Mouse (Mus musculus): ENCODE data around the gene Camk1d.

Gene Camk1d

GRCm38 (mm10) chr2:5714211-5715053, at the start of gene Camk1d:
Gene Camk1d (minus strand): TSS chr2:5714515.
- peak; percentile 78 to 79 for DNase-seq (ENCODE audit: low spot score in 2 of 2)

GRCm38 (mm10) chr2:5762031-5762430, 47.7 kb upstream of the Camk1d start:
- DNase-seq (ENCODE audit: low spot score in 2 of 2): no peak

- no peak for DNase-seq (ENCODE audit: low spot score in 2 of 2)
Measured at GRCm38 (mm10) chr2:5760479-5761008, 46.2 kb upstream of the Camk1d start.

GRCm38 (mm10) chr2:5758569-5758968, 44.3 kb upstream of the Camk1d start:
- DNase-seq (ENCODE audit: low spot score in 2 of 2): no peak

- no peak for DNase-seq (ENCODE audit: low spot score in 2 of 2)
Measured at GRCm38 (mm10) chr2:5750872-5751271, 36.6 kb upstream of the Camk1d start.

GRCm38 (mm10) chr2:5749210-5749609, 34.9 kb upstream of the Camk1d start:
- DNase-seq (ENCODE audit: low spot score in 2 of 2): no peak

GRCm38 (mm10) chr2:5747545-5748043, 33.3 kb upstream of the Camk1d start:
- no peak for DNase-seq (ENCODE audit: low spot score in 2 of 2)

- no peak for DNase-seq (ENCODE audit: low spot score in 2 of 2)
Measured at GRCm38 (mm10) chr2:5746529-5746928, 32.2 kb upstream of the Camk1d start.

- no peak for DNase-seq (ENCODE audit: low spot score in 2 of 2)
Measured at GRCm38 (mm10) chr2:5743886-5744285, 29.6 kb upstream of the Camk1d start.

GRCm38 (mm10) chr2:5740913-5741312, 26.6 kb upstream of the Camk1d start:
- no peak for DNase-seq (ENCODE audit: low spot score in 2 of 2)

GRCm38 (mm10) chr2:5735881-5736280, 21.6 kb upstream of the Camk1d start:
- no peak for DNase-seq (ENCODE audit: low spot score in 2 of 2)

- DNase-seq (ENCODE audit: low spot score in 2 of 2): no peak
Measured at GRCm38 (mm10) chr2:5733300-5734085, 19.2 kb upstream of the Camk1d start.

GRCm38 (mm10) chr2:5732047-5732446, 17.7 kb upstream of the Camk1d start:
- DNase-seq (ENCODE audit: low spot score in 2 of 2): no peak

- DNase-seq (ENCODE audit: low spot score in 2 of 2): peak in 1 of 2 experiments; percentile 19
Measured at GRCm38 (mm10) chr2:5730364-5730792, 16.1 kb upstream of the Camk1d start.

GRCm38 (mm10) chr2:5729931-5730330, 15.6 kb upstream of the Camk1d start:
- DNase-seq (ENCODE audit: low spot score in 2 of 2): no peak

- DNase-seq (ENCODE audit: low spot score in 2 of 2): no peak
Measured at GRCm38 (mm10) chr2:5725028-5725701, 10.8 kb upstream of the Camk1d start.

GRCm38 (mm10) chr2:5717675-5718074, 3.4 kb upstream of the Camk1d start:
- DNase-seq (ENCODE audit: low spot score in 2 of 2): no peak

- DNase-seq (ENCODE audit: low spot score in 2 of 2): no peak
Measured at GRCm38 (mm10) chr2:5715544-5715943, 1.2 kb upstream of the Camk1d start.

GRCm38 (mm10) chr2:5715054-5715410, 717 bp upstream of the Camk1d start:
- no peak for DNase-seq (ENCODE audit: low spot score in 2 of 2)

- peak; percentile 35 to 40 for DNase-seq (ENCODE audit: low spot score in 2 of 2)
Measured at GRCm38 (mm10) chr2:5713325-5714210, 747 bp downstream of the Camk1d start.

GRCm38 (mm10) chr2:5712255-5712654, 2.1 kb downstream of the Camk1d start:
- DNase-seq (ENCODE audit: low spot score in 2 of 2): no peak
